Mouse (Mus musculus) gastrocnemius, postnatal 25 days (tissue): Measurements from ENCODE around the gene Rcn3. TPM values are rescaled to one million over a fixed set of nuclear protein-coding genes. Genes with fewer than 3 reads are reported as not detected.
A peak's percentile ranks its signal among the peaks of the same experiment; 100 is the strongest.

Experiments used
- DNase-seq: peaks from one replicate; pipeline ENCODE4 v3.0.0; 2022
- microRNA-seq, 2 experiments: library from miRNA; unstranded; fragments of <30 nt; microRNA quantifications; one replicate each; pipeline ENCODE4 v1.2.0; 2021; ENCODE audit warnings: borderline replicate concordance in 2 of 2
- total RNA-seq, 2 experiments: library from RNA; stranded (reverse); gene quantifications; 1 replicate in 1 of 2; 2 replicates in 1 of 2; pipeline ENCODE4 v1.2.3; 2021

Rcn3 gene
- total RNA-seq, 2 experiments from 2014 or later = 24.0 to 32.8 TPM

DNA sequence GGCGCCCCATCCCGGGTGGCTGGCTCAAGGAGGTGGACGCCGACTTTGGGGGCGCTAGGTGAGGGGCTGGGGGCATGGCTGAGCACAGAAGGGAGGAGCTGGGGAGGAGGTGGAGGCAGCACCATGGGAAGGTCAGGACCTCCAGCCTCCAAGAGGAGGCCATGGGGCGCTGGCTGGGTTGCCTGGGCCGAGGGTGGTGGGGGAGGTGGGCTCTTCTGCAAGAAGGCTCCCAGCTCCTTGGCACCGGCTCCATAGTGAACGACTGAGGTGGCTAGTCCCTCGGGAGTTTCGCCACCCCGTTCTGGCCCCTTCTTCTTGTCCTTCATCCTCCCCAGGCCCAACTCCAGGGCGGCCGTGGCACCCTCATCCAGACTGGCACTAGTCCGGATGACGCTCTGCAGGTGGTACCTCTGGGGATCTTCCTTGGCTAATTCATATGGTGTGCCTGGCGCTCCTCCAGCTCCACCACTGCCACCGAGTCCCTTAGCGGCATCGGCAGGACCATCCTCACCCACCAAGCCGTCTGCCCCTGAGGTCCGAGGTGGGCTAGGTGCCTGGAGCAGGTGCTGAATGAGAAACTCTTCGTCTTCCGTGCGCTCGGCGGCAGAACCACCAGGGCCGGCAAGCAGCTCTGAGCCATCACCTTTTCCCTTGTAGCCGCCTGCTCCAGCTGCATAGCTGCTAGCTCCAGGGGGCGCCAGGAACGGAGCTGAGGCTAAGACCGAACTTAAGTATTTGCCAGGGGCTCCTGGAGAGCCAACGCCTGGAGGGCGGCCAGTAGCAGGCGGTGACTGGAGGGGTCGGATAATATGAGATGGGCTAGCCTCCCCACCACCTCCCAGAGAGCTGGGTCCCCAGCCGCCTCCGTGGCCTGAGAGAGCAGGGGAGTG lies 43.8 kb downstream of the Rcn3 start:
- no peak for DNase-seq

DNA sequence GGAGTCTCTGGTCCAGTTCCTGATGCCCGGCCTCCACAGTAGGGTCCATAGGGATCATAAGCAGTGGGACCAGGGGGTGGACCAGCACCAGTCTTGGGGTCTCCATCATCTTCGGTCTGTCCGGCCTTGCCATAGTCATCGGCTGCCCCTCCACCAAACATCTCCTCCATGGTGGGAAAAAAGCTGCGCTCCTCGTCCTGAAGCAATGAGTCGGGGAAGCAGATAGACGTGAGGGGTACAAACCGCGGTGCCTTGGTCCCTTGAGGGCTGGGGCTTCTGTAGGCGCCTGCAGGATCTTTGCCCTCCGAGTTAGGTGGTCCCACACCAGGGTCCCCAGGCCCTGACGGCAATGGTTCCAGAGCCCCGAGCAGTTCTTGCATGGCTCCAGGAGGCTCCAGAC lies 44.5 kb downstream of the Rcn3 start:
- no peak for DNase-seq

- DNase-seq = no peak
These were observed 45.1 kb downstream of the Rcn3 start for GRCm38 (mm10) chr7:45046853-45047350.

DNA sequence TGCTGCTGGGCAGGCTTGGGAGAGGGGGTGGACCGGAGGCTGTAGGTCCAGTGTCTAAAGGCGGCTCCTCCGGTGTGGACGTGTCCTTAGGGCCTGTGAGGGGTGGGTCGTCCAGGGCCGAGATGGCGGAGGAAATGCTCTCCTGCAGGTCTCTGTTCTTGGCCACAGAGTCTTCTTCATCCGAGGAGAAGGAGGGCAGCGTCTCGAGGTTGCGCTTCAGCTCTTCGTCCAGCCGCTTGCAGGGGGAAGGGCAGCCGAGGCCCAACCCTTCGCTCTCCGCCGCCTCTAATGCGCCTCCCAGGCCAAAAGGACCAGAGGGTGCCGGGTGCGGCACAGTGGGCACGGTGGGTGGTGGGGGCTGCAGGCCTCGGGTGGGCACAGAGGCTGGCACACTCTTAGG lies 46.3 kb downstream of the Rcn3 start:
- DNase-seq = peak; percentile 7

GRCm38 (mm10) chr7:45043307-45043706 lies 48.7 kb downstream of the Rcn3 start:
- no peak for DNase-seq

- peak; percentile 71 for DNase-seq
These were observed 51.2 kb downstream of the Rcn3 start for GRCm38 (mm10) chr7:45040851-45041250.

- no peak for DNase-seq
These were observed 53.6 kb downstream of the Rcn3 start for GRCm38 (mm10) chr7:45038411-45038810.

- DNase-seq = peak; percentile 38
These were observed 54.2 kb downstream of the Rcn3 start for GRCm38 (mm10) chr7:45037720-45038361.

DNA sequence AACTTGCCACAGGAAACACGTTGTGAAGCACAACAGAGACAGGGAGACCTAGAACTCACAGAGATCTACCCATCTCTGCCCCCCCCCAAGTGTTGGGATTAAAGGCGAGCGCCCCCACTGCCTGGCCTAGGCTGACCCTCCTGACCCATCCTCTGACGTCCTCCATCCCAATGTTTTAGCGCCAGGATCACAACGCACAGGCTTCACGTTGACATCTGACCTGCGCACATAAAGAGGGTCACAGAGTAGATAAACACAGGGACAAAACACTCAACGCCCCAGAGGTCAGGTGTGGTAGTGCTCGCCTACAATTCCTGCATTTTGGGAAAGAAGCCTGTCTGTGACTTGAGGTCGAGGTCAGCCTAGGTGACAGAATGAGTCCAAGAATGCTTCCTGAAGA lies 55.3 kb downstream of the Rcn3 start:
- no peak for DNase-seq

GRCm38 (mm10) chr7:45035631-45036030 lies 56.4 kb downstream of the Rcn3 start:
- DNase-seq = no peak

DNA sequence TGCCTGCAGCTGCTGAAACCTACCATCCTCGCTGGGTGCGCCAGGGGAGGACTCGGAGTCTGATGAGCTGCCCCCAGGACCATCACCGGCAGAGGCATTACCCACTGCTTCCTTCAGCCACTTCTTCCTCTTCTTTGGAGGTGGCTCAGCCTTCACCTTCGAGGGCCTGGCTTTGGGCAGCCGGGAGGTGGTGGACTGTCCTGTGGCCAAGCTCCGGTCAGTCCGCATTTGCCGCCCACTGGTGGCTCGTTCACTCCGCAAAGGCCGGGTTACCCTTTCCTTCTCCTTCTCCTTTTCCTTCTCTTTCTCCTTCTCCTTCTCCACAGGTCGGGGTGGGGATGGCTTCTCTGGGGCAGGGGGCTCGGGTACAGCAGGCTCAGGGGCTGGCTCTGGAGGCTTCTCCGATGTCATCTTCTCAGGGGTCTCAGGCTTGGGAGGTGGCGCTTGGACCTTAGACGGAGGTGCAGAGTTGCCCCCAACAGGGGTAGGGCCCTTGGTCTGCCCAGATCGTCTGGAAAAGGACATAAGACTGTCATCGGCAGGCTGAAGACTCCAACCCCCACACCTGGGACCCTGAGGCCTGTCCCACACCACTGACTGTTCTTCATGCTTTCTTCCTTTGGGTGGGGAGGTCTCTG lies 58.2 kb downstream of the Rcn3 start:
- DNase-seq = no peak

Small RNA genes within 50 kb of the gene (microRNA-seq; reads per million reads assigned to microRNA genes)
- gene Mir150 = 833 to 1,261 reads per million in 2 experiments
- 13.8 to 22.8 reads per million in 2 experiments for gene Mir5121

Other genes with a start within 250 kb of the Rcn3 start
- gene Akt1s1, start 243.2 kb downstream of the Rcn3 start, total RNA-seq = 100 to 1,000 TPM; 103 to 113 TPM
- 10 to 100 TPM; 38.6 to 41.2 TPM for gene Tbc1d17, start 243.1 kb downstream of the Rcn3 start, total RNA-seq
- gene Pnkp, start 235.1 kb downstream of the Rcn3 start, total RNA-seq = 10 to 100 TPM; 15.6 to 15.8 TPM
- 100 to 1,000 TPM; 116 to 125 TPM for gene Ptov1, start 222.4 kb downstream of the Rcn3 start, total RNA-seq
- 10 to 100 TPM; 50.9 to 51.2 TPM for gene Med25, start 199.5 kb downstream of the Rcn3 start, total RNA-seq
- 10 to 100 TPM; 16.1 to 17.3 TPM for gene Fuz, start 196.1 kb downstream of the Rcn3 start, total RNA-seq
- 10 to 100 TPM; 57.1 to 57.2 TPM for gene Ap2a1, start 162.7 kb downstream of the Rcn3 start, total RNA-seq
- not detected for gene Tsks, start 149.0 kb downstream of the Rcn3 start, total RNA-seq
- gene Cpt1c, start 117.4 kb downstream of the Rcn3 start, total RNA-seq = 1 to 10 TPM; 1.6 to 2.0 TPM
- gene Prmt1, start 105.7 kb downstream of the Rcn3 start, total RNA-seq = 100 to 1,000 TPM; 119 to 142 TPM
- 10 to 100 TPM; 16.1 to 20.9 TPM for gene Irf3, start 94.6 kb downstream of the Rcn3 start, total RNA-seq
- gene Bcl2l12, start 93.5 kb downstream of the Rcn3 start, total RNA-seq = 1 to 10 TPM; 7.4 to 9.6 TPM
- 10 to 100 TPM; 35.8 to 38.1 TPM for gene Scaf1, start 75.9 kb downstream of the Rcn3 start, total RNA-seq
- 10 to 100 TPM; 22.5 to 30.6 TPM for gene Rras, start 74.3 kb downstream of the Rcn3 start, total RNA-seq
- gene Prr12, start 39.3 kb downstream of the Rcn3 start, total RNA-seq = 10 to 100 TPM; 14.1 to 16.1 TPM
- gene Nosip, start 29.8 kb downstream of the Rcn3 start, total RNA-seq = 10 to 100 TPM; 30.8 to 31.6 TPM
- gene Prrg2, start 29.5 kb downstream of the Rcn3 start, total RNA-seq = 1 to 10 TPM; 6.9 to 9.1 TPM
- 10 to 100 TPM; 40.3 to 54.5 TPM for gene Fcgrt, start 11.6 kb upstream of the Rcn3 start, total RNA-seq
- gene Rps11, start 32.2 kb upstream of the Rcn3 start, total RNA-seq = 100 to 1,000 TPM; 413 to 448 TPM
- gene Rpl13a, start 36.5 kb upstream of the Rcn3 start, total RNA-seq = 100 to 1,000 TPM; 520 to 561 TPM
- gene Gm45713, start 44.0 kb upstream of the Rcn3 start, total RNA-seq = not detected
- 1 to 10 TPM; 4.2 TPM for gene Flt3l, start 44.2 kb upstream of the Rcn3 start, total RNA-seq
- gene Pih1d1, start 62.1 kb upstream of the Rcn3 start, total RNA-seq = 10 to 100 TPM; 32.0 to 38.1 TPM
- gene Aldh16a1, start 62.4 kb upstream of the Rcn3 start, total RNA-seq = 10 to 100 TPM; 15.6 to 15.9 TPM
- 1 to 10 TPM; 1.1 to 2.5 TPM for gene Slc17a7, start 71.7 kb upstream of the Rcn3 start, total RNA-seq
- not detected for gene Gfy, start 87.3 kb upstream of the Rcn3 start, total RNA-seq
- gene Pth2, start 88.8 kb upstream of the Rcn3 start, total RNA-seq = not detected
- gene Ccdc155, start 112.7 kb upstream of the Rcn3 start, total RNA-seq = under 1 TPM; 0.19 to 0.23 TPM
- gene Dkkl1, start 119.9 kb upstream of the Rcn3 start, total RNA-seq = not detected
- 1 to 10 TPM; 2.5 to 2.8 TPM for gene Tead2, start 123.5 kb upstream of the Rcn3 start, total RNA-seq
- gene Cd37, start 146.9 kb upstream of the Rcn3 start, total RNA-seq = 1 to 10 TPM; 1.3 to 2.0 TPM
- not detected for gene Slc6a16, start 148.9 kb upstream of the Rcn3 start, total RNA-seq
- gene Slc6a21, start 185.3 kb upstream of the Rcn3 start, total RNA-seq = not detected
- gene Trpm4, start 241.6 kb upstream of the Rcn3 start, total RNA-seq = 10 to 100 TPM; 17.0 to 18.3 TPM
- gene Hrc, start 243.1 kb upstream of the Rcn3 start, total RNA-seq = 100 to 1,000 TPM; 812 to 910 TPM